Mouse (Mus musculus) adrenal gland, postnatal 14 days (tissue): Measurements from ENCODE around the gene Ccdc157. TPM values are rescaled to one million over a fixed set of nuclear protein-coding genes. Genes with fewer than 3 reads are reported as not detected.

Source experiments
- DNase-seq: peaks from one replicate; pipeline ENCODE4 v3.0.0; 2021; ENCODE audit warnings: mixed read lengths
- total RNA-seq: library from RNA; stranded (reverse); gene quantifications from 2 replicates; pipeline ENCODE4 v1.2.3, GENCODE M21; 2021

Ccdc157 gene
- total RNA-seq, 1 experiment from 2014 or later: 11.5 TPM

DNA sequence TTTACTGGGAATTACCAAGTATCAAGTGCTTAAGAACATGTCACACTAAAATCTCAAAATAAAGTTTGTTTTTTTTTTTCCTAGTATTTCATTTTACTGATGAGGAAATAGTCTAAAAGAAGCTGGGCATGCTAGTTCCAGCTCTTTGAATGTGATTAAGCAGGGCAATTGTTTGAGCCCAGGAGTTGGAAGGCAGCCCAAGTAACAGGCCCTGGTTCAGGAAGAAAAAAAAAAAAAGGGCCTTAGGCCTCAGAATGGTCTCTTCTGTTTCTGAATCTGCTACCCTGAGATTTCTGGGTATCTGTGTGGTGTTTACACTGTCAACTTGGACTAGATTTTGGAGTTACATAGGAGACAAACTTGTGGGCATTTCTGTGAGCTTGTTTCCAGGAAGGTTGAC lies 23.4 kb upstream of the Ccdc157 start:
- DNase-seq: no peak

- no peak for DNase-seq
Measured at GRCm38 (mm10) chr11:4182061-4182460, 22.0 kb upstream of the Ccdc157 start.

DNA sequence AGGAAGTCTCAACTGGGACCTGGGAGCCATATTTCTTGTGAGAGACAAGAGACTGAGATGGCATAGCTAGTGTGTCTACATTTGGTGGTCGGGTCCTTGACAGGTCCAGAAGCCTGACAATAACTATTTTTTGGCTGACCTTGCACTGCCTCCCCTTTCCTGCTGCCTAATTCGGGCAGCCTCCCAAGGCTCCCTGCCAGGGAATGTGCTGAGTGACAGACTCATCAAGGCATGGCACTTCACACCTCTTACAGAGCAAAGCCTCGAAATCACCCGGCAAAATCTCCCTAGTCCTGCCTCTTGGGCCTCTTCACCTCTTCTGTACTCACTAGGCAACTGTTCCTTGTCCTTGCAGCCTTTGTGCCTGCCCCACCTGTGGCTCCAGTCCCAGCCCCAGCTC lies 17.6 kb upstream of the Ccdc157 start:
- no peak for DNase-seq

GRCm38 (mm10) chr11:4174586-4174985 lies 14.5 kb upstream of the Ccdc157 start:
- peak; percentile 82 for DNase-seq

GRCm38 (mm10) chr11:4166467-4167090 lies 6.5 kb upstream of the Ccdc157 start:
- no peak for DNase-seq

DNA sequence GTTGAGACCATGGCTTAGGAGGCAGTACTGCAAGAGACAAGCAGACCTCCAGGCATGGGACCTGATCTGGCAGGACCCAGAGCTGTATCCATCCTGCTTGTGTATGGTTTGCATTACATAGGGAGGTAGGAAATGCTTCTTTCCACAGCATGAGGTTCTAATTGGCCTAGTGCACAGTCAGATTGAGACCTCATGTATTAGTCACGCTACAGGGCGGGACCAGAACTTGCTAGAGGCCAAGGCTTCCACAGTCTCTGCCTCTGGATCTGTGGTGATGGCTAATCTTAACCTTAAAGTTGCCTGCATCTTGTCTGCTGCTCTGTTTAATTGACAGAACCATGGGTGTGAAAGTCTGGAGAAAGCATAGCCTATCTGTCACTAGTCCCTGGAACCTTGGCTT lies 4.6 kb upstream of the Ccdc157 start:
- DNase-seq: peak; percentile 41

- no peak for DNase-seq
Measured at GRCm38 (mm10) chr11:4160758-4161480, 826 bp upstream of the Ccdc157 start.

- no peak for DNase-seq
Measured at GRCm38 (mm10) chr11:4158676-4159075, 1.4 kb downstream of the Ccdc157 start.

GRCm38 (mm10) chr11:4155641-4156040 lies 4.5 kb downstream of the Ccdc157 start:
- DNase-seq: no peak

DNA sequence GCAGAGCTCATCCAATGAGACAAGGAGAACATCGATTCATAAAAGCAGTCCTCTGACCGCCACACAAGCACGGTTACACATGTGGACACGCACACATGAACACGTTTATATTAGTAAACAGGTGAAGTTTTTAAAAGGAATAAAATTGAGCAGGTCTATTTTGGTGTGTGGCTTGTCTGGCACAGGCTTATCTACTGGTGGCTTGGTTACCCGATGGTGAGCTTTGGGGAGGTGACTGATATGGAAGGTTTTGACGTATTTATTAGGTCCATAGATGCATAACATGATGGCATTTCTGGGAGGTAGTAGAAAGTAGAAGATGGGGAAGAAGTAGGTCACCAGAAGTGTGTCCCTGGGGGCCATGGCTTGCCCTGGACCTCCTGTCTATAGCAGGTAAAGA lies 6.4 kb downstream of the Ccdc157 start:
- no peak for DNase-seq

DNA sequence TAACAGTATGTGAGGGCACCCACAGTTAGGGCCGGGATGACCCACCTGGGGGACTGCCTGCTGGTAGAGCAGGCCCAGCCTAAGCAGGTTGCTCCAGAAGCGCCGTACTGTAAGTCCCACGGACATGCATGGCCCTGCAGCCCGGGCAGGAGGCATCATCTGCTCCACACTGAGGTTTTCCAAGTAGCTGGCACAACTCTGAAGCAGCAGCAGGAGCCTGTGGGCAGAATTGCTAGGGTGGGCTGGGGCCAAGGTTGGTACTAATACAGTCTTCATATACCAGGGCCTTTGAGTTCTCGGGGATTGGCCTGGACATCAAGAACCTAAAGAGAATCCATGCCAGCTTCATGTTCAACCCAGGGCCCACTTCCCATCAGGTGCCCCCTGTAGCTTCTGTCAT lies 10.2 kb downstream of the Ccdc157 start:
- DNase-seq: no peak

GRCm38 (mm10) chr11:4148536-4149156 lies 11.4 kb downstream of the Ccdc157 start:
- peak; percentile 47 for DNase-seq

- peak; percentile 24 for DNase-seq
Measured at GRCm38 (mm10) chr11:4148120-4148519, 12.0 kb downstream of the Ccdc157 start.

DNA sequence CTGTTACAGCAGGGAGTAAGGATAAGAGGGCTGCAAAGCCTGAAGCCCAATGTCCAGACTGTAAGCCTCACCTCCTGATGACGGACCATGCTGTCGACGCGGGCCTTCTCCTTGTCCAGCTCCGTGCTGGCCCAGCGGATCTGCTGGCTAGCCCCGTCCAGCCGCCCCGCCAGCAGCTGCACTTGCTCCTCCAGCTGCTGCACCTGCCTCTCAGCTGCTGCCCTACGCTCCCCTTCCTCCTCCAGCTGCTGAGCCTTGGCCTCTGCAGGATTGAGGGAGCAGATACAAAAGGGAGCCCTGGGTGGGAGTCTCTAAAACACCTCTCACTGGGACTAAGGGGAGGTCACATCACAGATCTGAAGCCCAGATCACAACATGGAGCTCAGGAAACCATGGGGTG lies 13.0 kb downstream of the Ccdc157 start:
- no peak for DNase-seq

- DNase-seq: no peak
Measured at GRCm38 (mm10) chr11:4146381-4146780, 13.7 kb downstream of the Ccdc157 start.

DNA sequence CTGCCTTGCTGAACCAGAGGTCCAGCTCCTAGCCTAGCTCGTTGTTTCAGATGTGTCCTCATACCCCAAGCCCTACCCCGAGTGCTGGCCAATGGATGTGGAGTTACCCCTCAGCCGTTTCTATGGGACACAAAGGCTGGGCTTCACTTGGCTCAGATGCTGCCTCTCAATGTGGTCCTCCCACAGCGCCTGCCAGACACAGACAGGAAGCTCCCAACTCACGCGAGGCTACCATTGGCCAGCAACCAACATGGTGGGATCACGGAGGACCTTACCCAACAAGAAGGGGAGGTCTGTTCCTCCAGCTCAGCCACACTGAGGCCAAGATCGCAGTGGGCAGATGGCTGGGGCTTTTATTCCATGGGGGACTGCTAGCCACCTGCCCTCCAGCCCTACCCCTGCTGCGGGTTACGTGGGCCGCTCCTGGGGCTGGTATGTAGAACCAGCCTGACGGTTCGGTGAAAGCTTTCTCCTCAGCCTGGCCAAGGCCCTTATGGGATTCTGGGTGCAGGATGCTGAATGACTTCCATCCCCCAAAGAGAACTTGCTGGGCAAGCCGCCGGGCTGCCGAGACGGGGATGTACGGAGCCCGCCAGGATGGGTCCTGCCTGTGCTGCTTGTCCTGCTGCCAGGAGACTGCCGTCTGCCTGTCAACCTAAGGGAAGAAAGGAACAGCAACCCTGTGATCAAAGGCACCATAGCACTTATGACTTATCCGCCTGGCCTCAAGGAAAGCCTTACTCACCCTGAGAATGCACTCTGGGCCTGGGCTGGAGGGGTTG lies 16.6 kb downstream of the Ccdc157 start:
- no peak for DNase-seq

- no peak for DNase-seq
Measured at GRCm38 (mm10) chr11:4142352-4142751, 17.7 kb downstream of the Ccdc157 start.

DNA sequence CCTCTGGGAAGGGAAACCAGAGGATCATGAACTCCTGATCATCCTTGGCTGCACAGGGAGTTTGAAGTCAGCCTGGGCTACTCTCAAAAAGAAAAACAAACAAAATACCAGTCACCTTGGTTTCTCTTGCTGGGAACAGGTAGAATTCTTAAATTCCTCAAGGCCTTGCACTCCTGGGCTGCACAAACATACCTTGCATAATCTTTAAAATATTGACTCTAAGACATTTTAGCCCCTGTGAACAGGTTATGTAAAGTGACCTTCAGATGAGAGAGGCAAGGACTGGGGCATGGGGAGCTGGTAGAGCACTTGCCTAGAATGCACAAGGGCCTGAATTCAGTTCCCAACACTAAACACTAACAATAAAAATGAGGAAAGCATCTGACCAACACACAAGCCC lies 18.6 kb downstream of the Ccdc157 start:
- no peak for DNase-seq

GRCm38 (mm10) chr11:4138964-4139363 lies 21.1 kb downstream of the Ccdc157 start:
- no peak for DNase-seq

- DNase-seq: peak; percentile 95
Measured at GRCm38 (mm10) chr11:4134986-4135935, 24.8 kb downstream of the Ccdc157 start, which contains the start of gene Rnf215. Rnf215 (plus strand) TSS chr11:4135202.

GRCm38 (mm10) chr11:4134400-4134799 lies 25.7 kb downstream of the Ccdc157 start:
- DNase-seq: no peak

DNA sequence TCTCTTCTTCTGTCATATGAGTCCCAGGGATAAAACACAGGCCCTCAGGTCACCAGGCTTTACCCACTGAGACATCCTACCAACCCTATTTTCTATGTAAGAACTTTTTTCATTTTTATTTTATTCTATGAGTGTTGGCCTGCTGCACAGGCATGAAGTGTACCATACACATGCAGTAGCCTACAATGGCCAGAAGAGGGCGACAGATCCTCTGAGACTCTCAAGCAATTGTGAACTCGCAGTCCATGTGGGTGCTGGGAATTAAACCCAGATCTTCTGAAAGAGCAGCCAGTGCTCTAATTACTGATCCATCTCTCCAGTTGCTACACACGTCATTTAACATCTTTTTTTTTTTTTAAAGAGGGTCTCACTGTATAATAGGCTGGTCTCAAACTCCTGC lies 26.6 kb downstream of the Ccdc157 start:
- DNase-seq: no peak
